Mouse (Mus musculus) midbrain, embryonic 11.5 days (tissue): Measurements from ENCODE around the gene Tmbim6. TPM values are rescaled to one million over a fixed set of nuclear protein-coding genes. Genes with fewer than 3 reads are reported as not detected.
A peak's percentile ranks its signal among the peaks of the same experiment; 100 is the strongest.

Source experiments
- ATAC-seq: fragments of 200-750 bp; cut with Nextera tagmentation; 2 replicates; pipeline ENCODE4 v1.8.0; 2017; ENCODE audit warnings: moderate TSS enrichment, moderate library complexity; ENCODE audit not compliant: low FRiP score
- DNase-seq: peaks from one replicate; pipeline ENCODE4 v3.0.0; 2015; ENCODE audit warnings: low spot score; ENCODE audit errors: missing footprints
- H3K27ac ChIP-seq: fragments of 300-500 bp; sonication (generic); 2 replicates; pipeline ENCODE4 v1.5.1; 2014; ENCODE audit warnings: low read depth, low read length
- H3K27me3 ChIP-seq: fragments of 300-500 bp; sonication (generic); 2 replicates; pipeline ENCODE4 v1.6.1; 2014; ENCODE audit warnings: mild to moderate bottlenecking, low read length, moderate library complexity, mixed read lengths; ENCODE audit not compliant: control insufficient read depth, insufficient read depth
- H3K36me3 ChIP-seq: fragments of 300-500 bp; sonication (generic); 2 replicates; pipeline ENCODE4 v1.6.1; 2014; ENCODE audit warnings: mild to moderate bottlenecking, low read length, moderate library complexity, mixed read lengths; ENCODE audit not compliant: control insufficient read depth, insufficient read depth
- H3K4me1 ChIP-seq: fragments of 300-500 bp; sonication (generic); 2 replicates; pipeline ENCODE4 v1.6.1; 2014; ENCODE audit warnings: low read length; ENCODE audit not compliant: control insufficient read depth, insufficient read depth
- H3K4me2 ChIP-seq: fragments of 300-500 bp; sonication (generic); 2 replicates; pipeline ENCODE4 v1.6.1; 2014; ENCODE audit warnings: mild to moderate bottlenecking, moderate library complexity
- H3K4me3 ChIP-seq: fragments of 300-500 bp; sonication (generic); 2 replicates; pipeline ENCODE4 v1.5.1; 2014; ENCODE audit warnings: low read depth, low read length
- H3K9ac ChIP-seq: fragments of 300-500 bp; sonication (generic); 2 replicates; pipeline ENCODE4 v1.6.1; 2014; ENCODE audit warnings: low read length
- H3K9me3 ChIP-seq: fragments of 300-500 bp; sonication (generic); 2 replicates; pipeline ENCODE4 v1.6.1; 2016; ENCODE audit warnings: low read length; ENCODE audit not compliant: control insufficient read depth
- WGBS: fragments of 180-500 bp; shearing (Covaris S2); extraction: QIAGEN DNeasy Blood & Tissue Kit; methylation state at CpG from one replicate; pipeline ENCODE4 v1.1.7; 2014; 5-methylcytosine and 5-hydroxymethylcytosine counted together
- polyA plus RNA-seq: library from polyadenylated mRNA; unstranded; fragments of >200 nt; fragmentation: Nextera tagmentation; extraction: Ambion mirVana; gene quantifications from 2 replicates; pipeline ENCODE4 v1.2.1, GENCODE M21; 2014

Gene Tmbim6
- polyA plus RNA-seq, 1 experiment from 2014 or later, result 248 TPM

DNA sequence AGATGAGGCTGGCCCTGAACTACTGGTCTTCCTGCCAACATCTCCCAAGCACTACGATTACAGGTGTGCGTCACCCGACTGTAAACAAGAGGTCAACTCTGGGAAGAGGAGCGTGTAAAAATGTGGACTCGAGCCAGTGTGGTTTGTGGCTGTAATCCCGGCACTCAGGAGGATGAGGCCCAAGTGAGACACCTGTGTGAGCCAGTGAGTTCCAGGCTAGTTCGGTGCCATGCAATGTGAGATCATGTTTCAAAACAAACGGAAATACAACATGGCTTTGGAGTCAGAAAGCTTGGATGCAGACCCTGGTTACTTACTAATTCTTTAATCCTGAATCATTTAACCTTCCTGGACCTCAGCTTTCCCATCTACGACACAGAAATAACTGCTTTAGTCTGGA is 33.7 kb upstream of the Tmbim6 start:
- Histone ChIP-seq H3K4me2 (no peak overlapping the region), H3K27me3 (no peaks in the 10 kb centered on the region), H3K27ac (no peak overlapping the region), H3K4me3 (no peak overlapping the region), H3K9ac (no peak overlapping the region), H3K9me3 (no peaks in the 10 kb centered on the region), H3K36me3 (no peaks in the 10 kb centered on the region), H3K4me1 (no peaks in the 10 kb centered on the region)
- DNase-seq (no peak), ATAC-seq (no peak)
- 91% methylated on average over 9 of the region's 9 CpGs for WGBS

DNA sequence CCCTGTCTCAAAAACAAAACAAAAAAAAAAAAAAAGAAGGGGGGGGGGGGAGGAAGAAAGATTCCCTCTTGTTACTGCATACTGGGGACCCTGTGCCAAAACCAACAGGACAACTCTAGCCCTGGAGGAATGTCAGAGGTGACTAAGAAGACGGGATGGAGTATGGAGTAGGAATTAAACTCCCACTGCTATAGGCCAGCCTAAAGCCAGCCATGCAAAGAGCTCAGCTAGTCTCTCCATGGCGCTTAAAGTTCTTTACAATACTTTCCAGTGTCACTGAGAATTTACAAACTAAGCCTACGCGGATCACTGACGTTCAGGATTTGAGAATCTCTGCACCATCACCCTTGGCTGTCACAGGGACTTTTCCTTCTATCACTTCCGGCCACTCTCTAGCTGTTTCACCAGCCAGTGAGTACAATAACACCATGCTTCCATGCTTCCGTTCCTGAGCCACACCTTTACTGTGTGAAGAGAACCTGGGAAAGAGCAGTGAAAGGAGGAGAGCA is 28.6 kb upstream of the Tmbim6 start:
- no peaks in the 10 kb centered on the region for H3K27me3 ChIP-seq
- H3K4me2 ChIP-seq, result no peak overlapping the region
- no peak overlapping the region for H3K4me3 ChIP-seq
- H3K36me3 ChIP-seq, result no peaks in the 10 kb centered on the region
- H3K27ac ChIP-seq, result no peak overlapping the region
- H3K4me1 ChIP-seq, result peaks cover 3% of the 10 kb centered on the region
- H3K9me3 ChIP-seq, result no peaks in the 10 kb centered on the region
- no peak overlapping the region for H3K9ac ChIP-seq
- WGBS, result 67% methylated on average over 7 of the region's 7 CpGs
- ATAC-seq (no peak), DNase-seq (no peak)

DNA sequence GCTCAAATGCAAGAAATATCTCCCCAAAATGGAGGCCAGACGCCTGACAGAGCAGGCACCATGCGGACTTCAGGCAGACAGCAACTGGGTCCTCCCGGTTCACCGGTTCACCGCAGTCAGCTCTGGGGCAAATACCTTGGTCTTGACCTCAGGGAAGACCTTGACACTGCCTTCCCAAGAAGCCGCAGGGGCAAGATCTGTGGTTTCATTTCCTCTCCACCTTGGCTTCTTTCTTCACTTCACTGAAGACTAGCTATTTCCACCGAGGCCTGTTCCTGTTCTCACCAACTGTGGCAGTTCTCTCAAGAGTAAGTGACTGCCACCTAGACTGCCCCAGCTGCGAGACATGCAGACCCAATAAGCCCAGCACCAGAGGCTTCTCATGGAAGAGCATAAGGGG is 27.8 kb upstream of the Tmbim6 start:
- no peak for ATAC-seq
- Histone ChIP-seq H3K9ac (no peak overlapping the region), H3K9me3 (no peaks in the 10 kb centered on the region), H3K36me3 (no peaks in the 10 kb centered on the region), H3K4me2 (no peak overlapping the region), H3K27me3 (no peaks in the 10 kb centered on the region), H3K4me3 (no peak overlapping the region), H3K27ac (no peak overlapping the region), H3K4me1 (peaks cover 7% of the 10 kb centered on the region)
- 76% methylated on average over 8 of the region's 8 CpGs for WGBS
- DNase-seq, result no peak

DNA sequence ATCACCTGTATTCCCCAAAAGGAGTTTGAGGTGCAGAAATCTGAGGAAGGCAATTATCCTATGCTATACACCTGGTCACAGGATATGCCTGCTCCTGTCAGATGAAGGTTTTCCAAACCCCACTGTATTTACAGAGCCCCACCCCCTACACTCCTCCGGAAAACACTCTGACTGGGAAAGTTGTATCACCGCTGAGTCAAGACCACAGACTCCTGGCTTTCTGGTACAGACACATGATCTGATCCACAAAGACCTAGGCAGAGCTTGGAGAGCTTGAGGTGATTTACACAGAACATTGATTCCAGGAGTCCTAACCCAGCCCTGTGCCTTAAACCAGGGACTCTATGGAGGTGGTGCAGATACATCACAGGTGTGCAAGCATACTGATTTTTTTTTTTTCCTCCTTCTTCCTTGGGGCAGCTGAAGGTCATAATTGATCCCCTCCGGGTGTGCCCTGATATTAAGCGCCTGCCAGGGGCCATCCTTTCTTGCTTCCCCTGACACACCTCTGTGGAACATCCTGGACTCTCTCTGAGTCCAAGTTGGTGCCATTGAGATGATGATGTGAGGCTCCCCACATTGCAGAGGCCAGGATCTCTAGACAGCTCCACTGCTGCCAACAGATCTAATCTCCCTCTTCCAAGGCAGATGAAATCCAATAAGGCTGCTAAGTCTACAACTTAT is 24.0 kb upstream of the Tmbim6 start:
- Histone ChIP-seq H3K36me3 (no peaks in the 10 kb centered on the region), H3K9me3 (no peaks in the 10 kb centered on the region), H3K4me2 (peak overlapping the region; percentile 73), H3K27ac (no peak overlapping the region), H3K9ac (peak overlapping the region; percentile 82), H3K4me3 (peak overlapping the region; percentile 69; the same call in 1 of the 2 replicates), H3K27me3 (peaks cover 2% of the 10 kb centered on the region; the same call in 1 of the 2 replicates), H3K4me1 (peaks cover 7% of the 10 kb centered on the region)
- no peak for DNase-seq
- 74% methylated on average over 4 of the region's 4 CpGs for WGBS
- ATAC-seq, result no peak

DNA sequence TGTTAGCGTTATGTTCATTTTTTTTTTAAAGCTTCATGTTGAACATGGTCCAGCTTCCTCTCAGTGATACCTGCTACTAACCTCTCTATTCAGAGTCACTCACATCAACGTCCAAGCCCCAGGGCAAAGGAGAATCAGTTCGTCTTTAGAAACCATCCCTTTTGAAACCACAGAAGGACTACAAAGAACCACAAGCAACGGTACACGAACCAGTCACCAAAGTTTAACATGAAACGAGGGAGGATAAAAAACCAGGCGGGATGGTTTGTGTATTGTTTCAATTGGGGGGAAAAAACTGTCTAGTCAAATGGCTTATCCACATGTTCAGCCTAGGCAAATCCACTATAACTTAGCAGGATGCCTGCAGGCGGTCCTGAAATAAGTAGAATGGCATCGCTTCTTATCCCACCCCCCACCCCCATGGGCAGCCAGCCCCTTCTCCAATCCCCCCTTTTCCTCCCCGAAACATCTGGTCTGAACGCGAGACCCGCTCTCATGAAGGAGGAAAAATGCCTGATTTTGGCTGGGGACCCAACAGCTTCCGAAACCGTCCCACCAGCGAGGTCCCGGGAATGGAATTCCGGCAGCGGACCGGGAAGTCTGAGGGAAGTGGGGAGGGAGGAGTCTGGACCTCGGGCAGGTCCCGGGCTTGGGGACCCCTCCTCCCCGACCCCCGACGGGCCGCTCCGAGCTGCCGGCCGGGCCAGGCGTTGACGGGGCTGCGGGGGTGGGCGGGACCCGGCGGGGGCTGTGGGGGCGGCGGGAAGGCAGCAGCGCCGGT is 23.1 kb upstream of the Tmbim6 start:
- ATAC-seq (peak; percentile 75; the same call in 1 of the 2 replicates), DNase-seq (peak; percentile 95)
- peaks cover 7% of the 10 kb centered on the region for H3K4me1 ChIP-seq
- H3K27ac ChIP-seq, result peak overlapping the region; percentile 60
- WGBS, result 1% methylated on average over 38 of the region's 39 CpGs
- peak overlapping the region; percentile 73 for H3K4me2 ChIP-seq
- peaks cover 2% of the 10 kb centered on the region; the same call in 1 of the 2 replicates for H3K27me3 ChIP-seq
- peak overlapping the region; percentile 69 for H3K4me3 ChIP-seq
- no peaks in the 10 kb centered on the region for H3K36me3 ChIP-seq
- H3K9me3 ChIP-seq, result no peaks in the 10 kb centered on the region
- H3K9ac ChIP-seq, result peak overlapping the region; percentile 82

DNA sequence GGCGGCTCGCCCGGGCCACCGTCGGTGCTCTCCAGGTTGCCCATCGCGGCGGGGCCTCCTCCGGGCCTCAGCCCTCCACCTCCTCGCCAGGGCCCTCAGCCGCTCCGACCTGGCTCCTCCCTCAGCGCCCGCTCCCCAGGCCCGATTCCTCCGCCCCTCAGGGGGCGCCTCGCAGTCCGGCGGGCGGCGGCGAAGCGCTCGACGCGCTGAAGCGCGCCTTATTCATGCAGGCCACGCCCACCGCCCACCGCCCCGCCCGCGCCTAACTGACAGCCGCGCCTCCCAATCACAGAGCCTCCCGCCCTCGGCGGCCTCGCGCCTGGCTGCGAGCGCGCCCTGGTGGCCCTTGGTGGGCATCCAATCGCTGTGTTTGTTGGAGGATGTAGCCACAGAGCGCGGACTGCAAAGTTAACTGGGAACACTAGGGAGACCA is 22.4 kb upstream of the Tmbim6 start, which contains the start of gene Fmnl3:
TSS of gene Fmnl3 (minus strand) at position 224 of the 433 bp plus-strand sequence.
- H3K9ac ChIP-seq, result peak within 1 kb of the TSS; percentile 82
- ATAC-seq (peak; percentile 97), DNase-seq (peak; percentile 100)
- peaks cover 7% of the 10 kb centered on the region for H3K4me1 ChIP-seq
- peaks cover 2% of the 10 kb centered on the region; the same call in 1 of the 2 replicates for H3K27me3 ChIP-seq
- peak within 1 kb of the TSS; percentile 60 for H3K27ac ChIP-seq
- H3K4me2 ChIP-seq, result peak within 1 kb of the TSS; percentile 73
- under 1% methylated on average over 46 of the region's 48 CpGs for WGBS
- H3K36me3 ChIP-seq, result no peaks in the 10 kb centered on the region
- no peaks in the 10 kb centered on the region for H3K9me3 ChIP-seq
- H3K4me3 ChIP-seq, result peak within 1 kb of the TSS; percentile 69

DNA sequence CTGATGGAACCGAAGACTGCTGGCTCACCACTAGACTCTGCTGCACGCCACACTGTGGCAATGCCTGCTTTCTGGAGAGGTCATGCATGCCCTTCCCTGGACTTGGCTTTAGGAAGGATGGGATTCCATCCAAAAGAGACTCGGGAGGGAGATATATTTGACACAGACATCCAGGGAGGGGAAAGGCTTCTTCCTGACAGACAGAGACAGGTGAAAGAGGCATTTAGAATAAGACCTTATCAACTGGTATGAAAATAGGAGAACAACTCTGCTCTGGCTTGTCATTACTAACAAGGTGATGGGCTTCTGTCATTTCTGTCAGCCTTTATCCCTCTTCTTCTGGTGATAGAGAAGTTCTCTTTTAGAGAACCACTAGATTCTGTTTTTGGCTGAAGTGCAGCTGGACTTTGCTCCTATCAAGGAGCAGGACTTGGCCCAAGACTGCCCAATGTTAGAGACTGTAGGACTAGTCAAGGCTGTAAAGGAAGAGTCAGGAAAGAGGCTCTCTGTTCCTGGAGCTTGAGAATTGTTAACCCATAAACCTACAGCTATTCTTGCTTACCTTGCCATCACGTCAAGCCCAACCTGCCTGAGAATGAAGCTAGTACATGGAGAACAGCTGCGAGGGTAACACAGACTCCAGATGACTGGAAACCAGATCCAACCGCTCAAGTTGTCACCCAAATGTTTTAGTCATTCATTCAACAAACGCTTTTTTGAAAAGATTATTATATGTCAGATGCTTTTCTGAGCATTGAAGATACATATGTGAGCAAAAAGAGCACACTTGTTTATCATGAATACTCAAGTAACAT is 20.9 kb upstream of the Tmbim6 start:
- ATAC-seq (no peak), DNase-seq (no peak)
- WGBS, result 84% methylated on average over 7 of the region's 7 CpGs
- Histone ChIP-seq H3K4me3 (no peak overlapping the region), H3K36me3 (no peaks in the 10 kb centered on the region), H3K4me1 (peaks cover 7% of the 10 kb centered on the region), H3K9me3 (no peaks in the 10 kb centered on the region), H3K27ac (no peak overlapping the region), H3K27me3 (peaks cover 2% of the 10 kb centered on the region; the same call in 1 of the 2 replicates), H3K4me2 (no peak overlapping the region), H3K9ac (no peak overlapping the region)

DNA sequence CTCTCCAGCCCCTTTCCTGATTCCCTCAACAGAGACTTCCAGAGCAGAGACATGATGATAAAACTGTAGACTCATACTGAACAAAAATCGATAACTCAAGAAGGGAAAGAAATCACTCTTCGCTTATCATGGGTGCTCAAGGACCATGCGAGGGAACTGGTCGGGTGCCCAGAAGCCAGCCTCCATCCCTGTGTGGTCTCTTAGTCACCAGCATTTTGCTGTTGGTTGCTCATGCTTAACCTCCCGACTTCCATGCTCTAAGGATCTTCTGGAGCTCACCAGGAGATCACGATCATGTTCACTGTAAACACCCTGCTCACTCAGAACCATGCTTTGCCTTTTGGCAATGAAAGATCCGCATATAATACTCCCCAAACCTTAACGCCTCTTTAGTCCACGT is 19.9 kb upstream of the Tmbim6 start:
- no peak overlapping the region for H3K9ac ChIP-seq
- no peak overlapping the region for H3K4me3 ChIP-seq
- DNase-seq (no peak), ATAC-seq (no peak)
- WGBS, result 83% methylated on average over 9 of the region's 9 CpGs
- H3K4me1 ChIP-seq, result peaks cover 7% of the 10 kb centered on the region
- no peak overlapping the region for H3K27ac ChIP-seq
- no peak overlapping the region for H3K4me2 ChIP-seq
- H3K36me3 ChIP-seq, result no peaks in the 10 kb centered on the region
- H3K9me3 ChIP-seq, result no peaks in the 10 kb centered on the region
- H3K27me3 ChIP-seq, result peaks cover 2% of the 10 kb centered on the region; the same call in 1 of the 2 replicates
